Mouse (Mus musculus) neural tube, postnatal 0 days (tissue): ENCODE data around the gene D6Ertd527e. TPM values are rescaled to one million over a fixed set of nuclear protein-coding genes. Genes with fewer than 3 reads are reported as not detected.

Source experiments
- polyA plus RNA-seq: library from polyadenylated mRNA; unstranded; fragments of >200 nt; fragmentation: Nextera tagmentation; extraction: Ambion mirVana; gene quantifications from 2 replicates; pipeline ENCODE4 v1.2.1, GENCODE M21; 2015

D6Ertd527e gene
- polyA plus RNA-seq = 0.17 and 0.18 TPM in 2 replicates

DNA sequence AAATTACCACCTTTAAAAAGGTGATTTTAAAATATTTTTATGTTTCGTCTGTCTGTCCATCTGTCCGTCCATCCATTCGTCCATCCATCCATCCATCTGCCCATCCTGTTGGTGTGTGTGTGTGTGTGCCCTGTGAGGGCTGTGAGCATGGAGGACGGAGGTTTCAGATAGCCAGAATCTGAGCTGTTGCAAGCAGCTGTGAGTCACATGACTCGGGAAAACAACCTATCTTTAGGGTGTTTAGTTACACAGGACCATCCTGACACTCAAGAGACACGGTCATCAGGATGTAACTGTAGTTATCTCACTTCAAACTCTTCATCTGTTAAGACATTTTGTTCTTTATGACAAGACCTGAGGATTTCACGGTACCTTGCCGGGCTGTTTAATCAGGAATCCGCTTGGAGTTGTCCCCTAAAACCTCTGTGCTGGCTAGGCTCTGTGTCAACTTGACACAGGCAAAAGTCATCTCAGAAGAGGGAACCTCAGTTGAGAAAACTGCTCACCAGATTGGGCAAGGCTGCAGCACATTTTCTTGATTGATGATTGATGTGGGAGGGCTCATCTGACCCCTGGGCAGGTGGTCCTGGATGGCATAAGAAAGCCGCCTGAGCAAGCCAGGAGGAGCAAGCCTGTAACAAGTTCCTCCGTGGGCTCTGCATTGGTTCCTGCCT is at the start of gene D6Ertd527e:
Gene D6Ertd527e (plus strand): TSS at position 624 of the 674 bp plus-strand sequence.

Other genes with a start within 250 kb of the D6Ertd527e start
- 170 and 178 TPM in 2 replicates for gene Nfu1, start 95.5 kb upstream of the D6Ertd527e start, polyA plus RNA-seq
- gene Gfpt1, start 61.9 kb upstream of the D6Ertd527e start, polyA plus RNA-seq = 18.1 and 20.5 TPM in 2 replicates
- gene Antxr1, start 231.1 kb downstream of the D6Ertd527e start, polyA plus RNA-seq = 6.8 and 7.8 TPM in 2 replicates
- gene Gkn1, start 246.2 kb downstream of the D6Ertd527e start, polyA plus RNA-seq = not detected in 2 replicates